ENCODE assay signal across 8 mouse cellular contexts in genomic region chr4:155993606-155994005, GRCm38 (mm10). TPM values are rescaled to one million over a fixed set of nuclear protein-coding genes. Genes with fewer than 3 reads are reported as not detected.
DNase-seq lines count a peak whose midpoint lies in the region; ATAC-seq and TF ChIP-seq lines count a peak whose summit lies in the region.

No protein-coding gene starts in this region.

- no peak for DNase-seq in kidney, adult 2 months
- DNase-seq in kidney, adult 18-20 months = no peak
- no peak for DNase-seq in midbrain, embryonic 14.5 days
- no peak for DNase-seq in layer of hippocampus, adult 11-12 months (ENCODE audit: low spot score)
- no peak for DNase-seq in ovary, postnatal 14 days (ENCODE audit: low spot score)

- H3K36me3 ChIP-seq in kidney, adult 2 months (ENCODE audit: control insufficient read depth, insufficient read depth, low read length) = no peaks in the 10 kb centered on the region; the same call in 1 of the 2 replicates
- H3K36me3 ChIP-seq in hindbrain, embryonic 15.5 days = peaks cover 10% of the 10 kb centered on the region
- peaks cover 29% of the 10 kb centered on the region for H3K36me3 ChIP-seq in midbrain, embryonic 14.5 days (ENCODE audit: control insufficient read depth, insufficient read depth, low read length)

- H3K9me3 ChIP-seq in hindbrain, embryonic 15.5 days = no peaks in the 10 kb centered on the region
- no peaks in the 10 kb centered on the region for H3K9me3 ChIP-seq in midbrain, embryonic 14.5 days (ENCODE audit: control insufficient read depth, low read length)

- peak overlapping the region; percentile 100 for H3K27ac ChIP-seq in kidney, adult 2 months (ENCODE audit: insufficient read depth, low read depth, low read length)
- peak overlapping the region; percentile 98 for H3K27ac ChIP-seq in bone marrow macrophage, adult 2 months (ENCODE audit: insufficient read depth, low read depth, low read length)
- peak overlapping the region; percentile 96 for H3K27ac ChIP-seq in hindbrain, embryonic 15.5 days (replicated peaks)
- H3K27ac ChIP-seq in midbrain, embryonic 14.5 days (replicated peaks; ENCODE audit: low read depth, low read length) = peak overlapping the region; percentile 94

- ATAC-seq in hindbrain, embryonic 15.5 days (ENCODE audit: low FRiP score, low read depth) = no peak
- ATAC-seq in midbrain, embryonic 14.5 days (ENCODE audit: low FRiP score, low TSS enrichment) = no peak
- no peak for ATAC-seq in monocyte, adult 5-6 weeks (replicated peaks; ENCODE audit: insufficient number of reproducible peaks, low FRiP score, low TSS enrichment, poor library complexity, severe bottlenecking)

- H3K4me1 ChIP-seq in kidney, adult 2 months (ENCODE audit: control insufficient read depth, insufficient read depth, low read length) = peaks cover 9% of the 10 kb centered on the region; the same call in 1 of the 2 replicates
- H3K4me1 ChIP-seq in bone marrow macrophage, adult 2 months (ENCODE audit: control insufficient read depth, insufficient read depth, low read length) = peaks cover 13% of the 10 kb centered on the region
- peaks cover 40% of the 10 kb centered on the region for H3K4me1 ChIP-seq in hindbrain, embryonic 15.5 days (replicated peaks)
- peaks cover 24% of the 10 kb centered on the region for H3K4me1 ChIP-seq in midbrain, embryonic 14.5 days (ENCODE audit: control insufficient read depth, insufficient read depth, low read length)

- peak overlapping the region; percentile 80 for H3K4me2 ChIP-seq in hindbrain, embryonic 15.5 days
- H3K4me2 ChIP-seq in midbrain, embryonic 14.5 days (ENCODE audit: low read length) = peak overlapping the region; percentile 64

- peak overlapping the region; percentile 77 for H3K9ac ChIP-seq in hindbrain, embryonic 15.5 days
- H3K9ac ChIP-seq in midbrain, embryonic 14.5 days (replicated peaks; ENCODE audit: low read length) = peak overlapping the region; percentile 76

- TF ChIP-seq CTCF in kidney, adult 2 months (conservative IDR thresholded peaks at IDR 0.05; ENCODE audit: insufficient read depth, insufficient read length, low read depth, low read length) = no peak
- no peak for TF ChIP-seq CTCF in bone marrow macrophage, adult 2 months (IDR thresholded peaks at IDR 0.05; ENCODE audit: low read depth, low read length)

- TF ChIP-seq POLR2A in kidney, adult 2 months (IDR thresholded peaks at IDR 0.05; ENCODE audit: low read depth, low read length) = no peak
- no peak for TF ChIP-seq POLR2A in bone marrow macrophage, adult 2 months (IDR thresholded peaks at IDR 0.05; ENCODE audit: borderline replicate concordance, low read depth, low read length)

- 3% methylated on average over 15 of the region's 15 CpGs for WGBS in kidney, adult 2 months
- 6% methylated on average over 15 of the region's 15 CpGs for WGBS in hindbrain, embryonic 15.5 days
- WGBS in midbrain, embryonic 14.5 days = 6% methylated on average over 15 of the region's 15 CpGs

- H3K4me3 ChIP-seq in kidney, adult 2 months (ENCODE audit: insufficient read depth, low read depth, low read length) = peak overlapping the region; percentile 90
- H3K4me3 ChIP-seq in bone marrow macrophage, adult 2 months (ENCODE audit: insufficient read depth, low read length) = peak overlapping the region; percentile 93
- H3K4me3 ChIP-seq in hindbrain, embryonic 15.5 days = peak overlapping the region; percentile 80
- H3K4me3 ChIP-seq in midbrain, embryonic 14.5 days (replicated peaks; ENCODE audit: low read depth, low read length) = peak overlapping the region; percentile 80

- no peaks in the 10 kb centered on the region for H3K27me3 ChIP-seq in kidney, adult 2 months (replicated peaks; ENCODE audit: control insufficient read depth, insufficient read depth, low read length)
- no peaks in the 10 kb centered on the region for H3K27me3 ChIP-seq in hindbrain, embryonic 15.5 days
- H3K27me3 ChIP-seq in midbrain, embryonic 14.5 days (ENCODE audit: control insufficient read depth, insufficient read depth, low read length) = no peaks in the 10 kb centered on the region

RNA-seq across cellular contexts. Expression of gene Sdf4, which starts 0.9 kb away (rescaled TPM):
- polyA plus RNA-seq in kidney, adult 2 months (2012; rRNA removed) = 55.1 and 60.4 TPM in 2 replicates
- 197 and 213 TPM in 2 replicates for polyA plus RNA-seq in bone marrow macrophage, adult 2 months (2012; ENCODE audit: insufficient read depth, insufficient read length, missing spikeins)
- polyA plus RNA-seq in hindbrain, embryonic 15.5 days (2015; fragmentation: Nextera tagmentation; extraction: Ambion mirVana) = 114 and 120 TPM in 2 replicates
- polyA plus RNA-seq in midbrain, embryonic 14.5 days (2014; fragmentation: Nextera tagmentation; extraction: Ambion mirVana) = 105 and 112 TPM in 2 replicates
- 300 to 351 TPM (median 344 TPM) in 3 replicates for total RNA-seq in monocyte, adult 5-6 weeks (2017)

RNA-seq across cellular contexts. Expression of gene B3galt6, which starts 1.2 kb away (rescaled TPM):
- 4.5 and 5.0 TPM in 2 replicates for polyA plus RNA-seq in kidney, adult 2 months (2012; rRNA removed)
- polyA plus RNA-seq in bone marrow macrophage, adult 2 months (2012; ENCODE audit: insufficient read depth, insufficient read length, missing spikeins) = 1.7 and 2.3 TPM in 2 replicates
- 33.1 and 35.9 TPM in 2 replicates for polyA plus RNA-seq in hindbrain, embryonic 15.5 days (2015; fragmentation: Nextera tagmentation; extraction: Ambion mirVana)
- polyA plus RNA-seq in midbrain, embryonic 14.5 days (2014; fragmentation: Nextera tagmentation; extraction: Ambion mirVana) = 36.3 and 38.7 TPM in 2 replicates
- 2.8 to 3.5 TPM (median 3.1 TPM) in 3 replicates for total RNA-seq in monocyte, adult 5-6 weeks (2017)

RNA-seq across cellular contexts. Expression of gene Tnfrsf4, which starts 20.0 kb away (rescaled TPM):
- 1.6 and 3.8 TPM in 2 replicates for polyA plus RNA-seq in kidney, adult 2 months (2012; rRNA removed)
- polyA plus RNA-seq in bone marrow macrophage, adult 2 months (2012; ENCODE audit: insufficient read depth, insufficient read length, missing spikeins) = 1.5 and 1.7 TPM in 2 replicates
- polyA plus RNA-seq in hindbrain, embryonic 15.5 days (2015; fragmentation: Nextera tagmentation; extraction: Ambion mirVana) = 0.64 and 0.73 TPM in 2 replicates
- polyA plus RNA-seq in midbrain, embryonic 14.5 days (2014; fragmentation: Nextera tagmentation; extraction: Ambion mirVana) = 0.47 and 0.49 TPM in 2 replicates
- 1.8 to 6.6 TPM (median 5.3 TPM) in 3 replicates for total RNA-seq in monocyte, adult 5-6 weeks (2017)

RNA-seq across cellular contexts. Expression of gene C1qtnf12, which starts 31.5 kb away (rescaled TPM):
- polyA plus RNA-seq in kidney, adult 2 months (2012; rRNA removed) = 104 and 107 TPM in 2 replicates
- 32.4 and 42.7 TPM in 2 replicates for polyA plus RNA-seq in bone marrow macrophage, adult 2 months (2012; ENCODE audit: insufficient read depth, insufficient read length, missing spikeins)
- polyA plus RNA-seq in hindbrain, embryonic 15.5 days (2015; fragmentation: Nextera tagmentation; extraction: Ambion mirVana) = 13.4 and 16.6 TPM in 2 replicates
- 7.1 and 8.3 TPM in 2 replicates for polyA plus RNA-seq in midbrain, embryonic 14.5 days (2014; fragmentation: Nextera tagmentation; extraction: Ambion mirVana)
- total RNA-seq in monocyte, adult 5-6 weeks (2017) = 0.85 to 1.4 TPM in 2 of 3 replicates, not detected in the other

RNA-seq across cellular contexts. Expression of gene Tnfrsf18, which starts 32.4 kb away (rescaled TPM):
- 0.95 and 4.0 TPM in 2 replicates for polyA plus RNA-seq in kidney, adult 2 months (2012; rRNA removed)
- not detected in 2 replicates for polyA plus RNA-seq in bone marrow macrophage, adult 2 months (2012; ENCODE audit: insufficient read depth, insufficient read length, missing spikeins)
- polyA plus RNA-seq in hindbrain, embryonic 15.5 days (2015; fragmentation: Nextera tagmentation; extraction: Ambion mirVana) = 1.9 and 2.1 TPM in 2 replicates
- polyA plus RNA-seq in midbrain, embryonic 14.5 days (2014; fragmentation: Nextera tagmentation; extraction: Ambion mirVana) = 1.4 and 2.4 TPM in 2 replicates
- 29.2 to 74.7 TPM (median 38.4 TPM) in 3 replicates for total RNA-seq in monocyte, adult 5-6 weeks (2017)
